Mouse (Mus musculus): ENCODE results near the gene Acsm2. TPM values are rescaled to one million over a fixed set of nuclear protein-coding genes. Genes with fewer than 3 reads are reported as not detected.

The Acsm2 gene
- polyA plus RNA-seq, 1 experiment from 2014 or later, result not detected

GRCm38 (mm10) chr7:119523389-119523788, 30.8 kb upstream of the Acsm2 start, which contains the start of gene Pdilt:
Pdilt (minus strand) TSS chr7:119523489.
- Histone ChIP-seq H3K4me2 (ENCODE audit: low read depth, severe bottlenecking) (no peak within 1 kb of the TSS), H3K27ac (replicated peaks; ENCODE audit: low read depth, low read length) (no peak within 1 kb of the TSS), H3K4me1 (ENCODE audit: control insufficient read depth, insufficient read depth, low read length) (no peaks in the 10 kb centered on the region), H3K9me3 (ENCODE audit: control insufficient read depth, low read length) (no peaks in the 10 kb centered on the region), H3K4me3 (ENCODE audit: low read depth, low read length) (no peak within 1 kb of the TSS), H3K9ac (ENCODE audit: low read length) (no peak within 1 kb of the TSS), H3K27me3 (ENCODE audit: control insufficient read depth, insufficient read depth, low read length) (no peaks in the 10 kb centered on the region), H3K36me3 (ENCODE audit: control insufficient read depth, insufficient read depth, low read length) (no peaks in the 10 kb centered on the region)
- no peak for ATAC-seq (ENCODE audit: insufficient number of reproducible peaks, low FRiP score, low TSS enrichment, low read depth)
- WGBS, result 77% methylated on average over 4 of the region's 4 CpGs
- DNase-seq (ENCODE audit: low spot score), result no peak

GRCm38 (mm10) chr7:119525881-119526281, 28.3 kb upstream of the Acsm2 start:
- no peak for DNase-seq (ENCODE audit: low spot score)
- Histone ChIP-seq H3K9ac (ENCODE audit: low read length) (no peak overlapping the region), H3K4me3 (ENCODE audit: low read depth, low read length) (no peak overlapping the region), H3K4me1 (ENCODE audit: control insufficient read depth, insufficient read depth, low read length) (no peaks in the 10 kb centered on the region), H3K36me3 (ENCODE audit: control insufficient read depth, insufficient read depth, low read length) (no peaks in the 10 kb centered on the region), H3K9me3 (ENCODE audit: control insufficient read depth, low read length) (no peaks in the 10 kb centered on the region), H3K4me2 (ENCODE audit: low read depth, severe bottlenecking) (no peak overlapping the region), H3K27me3 (ENCODE audit: control insufficient read depth, insufficient read depth, low read length) (no peaks in the 10 kb centered on the region), H3K27ac (replicated peaks; ENCODE audit: low read depth, low read length) (no peak overlapping the region)
- ATAC-seq (ENCODE audit: insufficient number of reproducible peaks, low FRiP score, low TSS enrichment, low read depth), result no peak
- 55% methylated on average over 2 of the region's 2 CpGs for WGBS

- no peaks in the 10 kb centered on the region for H3K36me3 ChIP-seq (ENCODE audit: control insufficient read depth, insufficient read depth, low read length)
- H3K4me2 ChIP-seq (ENCODE audit: low read depth, severe bottlenecking), result no peak overlapping the region
- no peaks in the 10 kb centered on the region for H3K27me3 ChIP-seq (ENCODE audit: control insufficient read depth, insufficient read depth, low read length)
- H3K4me3 ChIP-seq (ENCODE audit: low read depth, low read length), result no peak overlapping the region
- DNase-seq (ENCODE audit: low spot score) (no peak), ATAC-seq (ENCODE audit: insufficient number of reproducible peaks, low FRiP score, low TSS enrichment, low read depth) (no peak)
- no peaks in the 10 kb centered on the region for H3K9me3 ChIP-seq (ENCODE audit: control insufficient read depth, low read length)
- H3K9ac ChIP-seq (ENCODE audit: low read length), result no peak overlapping the region
- 89% methylated on average over 13 of the region's 13 CpGs for WGBS
- H3K4me1 ChIP-seq (ENCODE audit: control insufficient read depth, insufficient read depth, low read length), result no peaks in the 10 kb centered on the region
- H3K27ac ChIP-seq (replicated peaks; ENCODE audit: low read depth, low read length), result no peak overlapping the region
These were observed 27.7 kb upstream of the Acsm2 start for GRCm38 (mm10) chr7:119526486-119526885.

- H3K4me2 ChIP-seq (ENCODE audit: low read depth, severe bottlenecking), result no peak overlapping the region
- no peak overlapping the region for H3K4me3 ChIP-seq (ENCODE audit: low read depth, low read length)
- H3K9me3 ChIP-seq (ENCODE audit: control insufficient read depth, low read length), result no peaks in the 10 kb centered on the region
- no peaks in the 10 kb centered on the region for H3K4me1 ChIP-seq (ENCODE audit: control insufficient read depth, insufficient read depth, low read length)
- no peak overlapping the region for H3K9ac ChIP-seq (ENCODE audit: low read length)
- H3K36me3 ChIP-seq (ENCODE audit: control insufficient read depth, insufficient read depth, low read length), result no peaks in the 10 kb centered on the region
- H3K27me3 ChIP-seq (ENCODE audit: control insufficient read depth, insufficient read depth, low read length), result no peaks in the 10 kb centered on the region
- ATAC-seq (ENCODE audit: insufficient number of reproducible peaks, low FRiP score, low TSS enrichment, low read depth), result no peak
- DNase-seq (ENCODE audit: low spot score), result no peak
- WGBS, result 95% methylated on average over 1 of the region's 1 CpGs
- H3K27ac ChIP-seq (replicated peaks; ENCODE audit: low read depth, low read length), result no peak overlapping the region
These were observed 27.0 kb upstream of the Acsm2 start for GRCm38 (mm10) chr7:119527135-119527534.

- ATAC-seq (ENCODE audit: insufficient number of reproducible peaks, low FRiP score, low TSS enrichment, low read depth) (no peak), DNase-seq (ENCODE audit: low spot score) (no peak)
- no peaks in the 10 kb centered on the region for H3K9me3 ChIP-seq (ENCODE audit: control insufficient read depth, low read length)
- H3K9ac ChIP-seq (ENCODE audit: low read length), result no peak overlapping the region
- no peaks in the 10 kb centered on the region for H3K36me3 ChIP-seq (ENCODE audit: control insufficient read depth, insufficient read depth, low read length)
- H3K27me3 ChIP-seq (ENCODE audit: control insufficient read depth, insufficient read depth, low read length), result no peaks in the 10 kb centered on the region
- H3K4me2 ChIP-seq (ENCODE audit: low read depth, severe bottlenecking), result no peak overlapping the region
- 43% methylated on average over 2 of the region's 2 CpGs for WGBS
- no peaks in the 10 kb centered on the region for H3K4me1 ChIP-seq (ENCODE audit: control insufficient read depth, insufficient read depth, low read length)
- H3K27ac ChIP-seq (replicated peaks; ENCODE audit: low read depth, low read length), result no peak overlapping the region
- no peak overlapping the region for H3K4me3 ChIP-seq (ENCODE audit: low read depth, low read length)
These were observed 26.6 kb upstream of the Acsm2 start for GRCm38 (mm10) chr7:119527548-119527947.

GRCm38 (mm10) chr7:119528617-119529016, 25.5 kb upstream of the Acsm2 start:
- Histone ChIP-seq H3K4me1 (ENCODE audit: control insufficient read depth, insufficient read depth, low read length) (no peaks in the 10 kb centered on the region), H3K27ac (replicated peaks; ENCODE audit: low read depth, low read length) (no peak overlapping the region), H3K27me3 (ENCODE audit: control insufficient read depth, insufficient read depth, low read length) (no peaks in the 10 kb centered on the region), H3K4me3 (ENCODE audit: low read depth, low read length) (no peak overlapping the region), H3K36me3 (ENCODE audit: control insufficient read depth, insufficient read depth, low read length) (no peaks in the 10 kb centered on the region), H3K4me2 (ENCODE audit: low read depth, severe bottlenecking) (no peak overlapping the region), H3K9ac (ENCODE audit: low read length) (no peak overlapping the region), H3K9me3 (ENCODE audit: control insufficient read depth, low read length) (no peaks in the 10 kb centered on the region)
- 59% methylated on average over 7 of the region's 7 CpGs for WGBS
- ATAC-seq (ENCODE audit: insufficient number of reproducible peaks, low FRiP score, low TSS enrichment, low read depth) (no peak), DNase-seq (ENCODE audit: low spot score) (no peak)

GRCm38 (mm10) chr7:119532924-119533323, 21.2 kb upstream of the Acsm2 start:
- ATAC-seq (ENCODE audit: insufficient number of reproducible peaks, low FRiP score, low TSS enrichment, low read depth) (no peak), DNase-seq (ENCODE audit: low spot score) (no peak)
- Histone ChIP-seq H3K9me3 (ENCODE audit: control insufficient read depth, low read length) (no peaks in the 10 kb centered on the region), H3K36me3 (ENCODE audit: control insufficient read depth, insufficient read depth, low read length) (no peaks in the 10 kb centered on the region), H3K4me2 (ENCODE audit: low read depth, severe bottlenecking) (no peak overlapping the region), H3K27ac (replicated peaks; ENCODE audit: low read depth, low read length) (no peak overlapping the region), H3K9ac (ENCODE audit: low read length) (no peak overlapping the region), H3K27me3 (ENCODE audit: control insufficient read depth, insufficient read depth, low read length) (no peaks in the 10 kb centered on the region), H3K4me1 (ENCODE audit: control insufficient read depth, insufficient read depth, low read length) (no peaks in the 10 kb centered on the region), H3K4me3 (ENCODE audit: low read depth, low read length) (no peak overlapping the region)
- 67% methylated on average over 1 of the region's 1 CpGs for WGBS

- ATAC-seq (ENCODE audit: insufficient number of reproducible peaks, low FRiP score, low TSS enrichment, low read depth) (no peak), DNase-seq (ENCODE audit: low spot score) (no peak)
- Histone ChIP-seq H3K4me1 (ENCODE audit: control insufficient read depth, insufficient read depth, low read length) (no peaks in the 10 kb centered on the region), H3K4me3 (ENCODE audit: low read depth, low read length) (no peak overlapping the region), H3K9ac (ENCODE audit: low read length) (no peak overlapping the region), H3K27me3 (ENCODE audit: control insufficient read depth, insufficient read depth, low read length) (no peaks in the 10 kb centered on the region), H3K9me3 (ENCODE audit: control insufficient read depth, low read length) (no peaks in the 10 kb centered on the region), H3K27ac (replicated peaks; ENCODE audit: low read depth, low read length) (no peak overlapping the region), H3K4me2 (ENCODE audit: low read depth, severe bottlenecking) (no peak overlapping the region), H3K36me3 (ENCODE audit: control insufficient read depth, insufficient read depth, low read length) (no peaks in the 10 kb centered on the region)
- 91% methylated on average over 2 of the region's 2 CpGs for WGBS
These were observed 19.8 kb upstream of the Acsm2 start for GRCm38 (mm10) chr7:119534389-119534788.

GRCm38 (mm10) chr7:119542445-119542844, 11.7 kb upstream of the Acsm2 start:
- 74% methylated on average over 2 of the region's 2 CpGs for WGBS
- no peak for ATAC-seq (ENCODE audit: insufficient number of reproducible peaks, low FRiP score, low TSS enrichment, low read depth)

More at GRCm38 (mm10) chr7:119542445-119542844, 11.7 kb upstream of the Acsm2 start:
- DNase-seq (ENCODE audit: low spot score), result no peak
- H3K4me2 ChIP-seq (ENCODE audit: low read depth, severe bottlenecking), result no peak overlapping the region
- no peaks in the 10 kb centered on the region for H3K27me3 ChIP-seq (ENCODE audit: control insufficient read depth, insufficient read depth, low read length)
- H3K9me3 ChIP-seq (ENCODE audit: control insufficient read depth, low read length), result no peaks in the 10 kb centered on the region
- no peak overlapping the region for H3K27ac ChIP-seq (replicated peaks; ENCODE audit: low read depth, low read length)
- no peaks in the 10 kb centered on the region for H3K4me1 ChIP-seq (ENCODE audit: control insufficient read depth, insufficient read depth, low read length)
- no peak overlapping the region for H3K4me3 ChIP-seq (ENCODE audit: low read depth, low read length)
- H3K9ac ChIP-seq (ENCODE audit: low read length), result no peak overlapping the region
- no peaks in the 10 kb centered on the region for H3K36me3 ChIP-seq (ENCODE audit: control insufficient read depth, insufficient read depth, low read length)

All from limb, embryonic 11.5 days (tissue).